Mouse (Mus musculus) testis, adult 2 months (tissue): ENCODE measurements around the gene Copz1. TPM values are rescaled to one million over a fixed set of nuclear protein-coding genes. Genes with fewer than 3 reads are reported as not detected.
"Not testable (repeated sequence)": the region's sequence is repeated elsewhere in the genome, so short reads cannot be mapped to it uniquely, and the experiment has no call there.

Experiments used
- H3K27ac ChIP-seq: fragments of 200-500 bp; 2 replicates; pipeline ENCODE4 v1.5.1; 2012; ENCODE audit warnings: low read depth, low read length; ENCODE audit not compliant: control insufficient read depth, insufficient read depth
- H3K27me3 ChIP-seq: fragments of 200-500 bp; 2 replicates; pipeline ENCODE4 v1.6.1; 2012; ENCODE audit warnings: mild to moderate bottlenecking, low read length, moderate library complexity; ENCODE audit not compliant: control insufficient read depth, insufficient read depth
- H3K36me3 ChIP-seq: fragments of 200-500 bp; 2 replicates; pipeline ENCODE4 v1.6.1; 2012; ENCODE audit warnings: mild to moderate bottlenecking, low read length; ENCODE audit not compliant: control insufficient read depth, insufficient read depth
- H3K4me1 ChIP-seq: fragments of 200-500 bp; 2 replicates; pipeline ENCODE4 v1.6.1; 2012; ENCODE audit warnings: low read length; ENCODE audit not compliant: control insufficient read depth, insufficient read depth
- H3K4me3 ChIP-seq: fragments of 200-500 bp; 2 replicates; pipeline ENCODE4 v1.5.1; 2012; ENCODE audit warnings: low read depth, mild to moderate bottlenecking, low read length, moderate library complexity, mixed read lengths; ENCODE audit not compliant: control insufficient read depth
- CTCF ChIP-seq: fragments of 200-500 bp; IDR thresholded peaks from 2 replicates; pipeline ENCODE4 v1.5.1; 2012; ENCODE audit warnings: low read depth, mild to moderate bottlenecking, inconsistent platforms, low read length, moderate library complexity; ENCODE audit not compliant: control insufficient read depth, insufficient read depth, insufficient replicate concordance
- POLR2A ChIP-seq: fragments of 200-500 bp; IDR thresholded peaks from 2 replicates; pipeline ENCODE4 v1.6.1; 2012; ENCODE audit warnings: low read depth, mild to moderate bottlenecking, inconsistent platforms, low read length, moderate library complexity; ENCODE audit not compliant: control insufficient read depth
- polyA plus RNA-seq: library from polyadenylated mRNA; depleted of rRNA; stranded (reverse); fragments of >200 nt; gene quantifications from 2 replicates; pipeline ENCODE4 v1.2.3, GENCODE M21; 2012

Copz1 gene
- polyA plus RNA-seq, 1 experiment: 56.8 TPM

- Histone ChIP-seq H3K27me3 (no peaks in the 10 kb centered on the region), H3K4me1 (no peaks in the 10 kb centered on the region; the same call in 1 of the 2 replicates), H3K4me3 (no peak overlapping the region), H3K36me3 (peaks cover 3% of the 10 kb centered on the region), H3K27ac (no peak overlapping the region)
- no peak for TF ChIP-seq POLR2A
- TF ChIP-seq CTCF: no peak
Measured at GRCm38 (mm10) chr15:103247078-103247781, 25.3 kb upstream of the Copz1 start.

- H3K27me3 ChIP-seq: no peaks in the 10 kb centered on the region
- TF ChIP-seq CTCF (no peak), POLR2A (no peak)
- H3K36me3 ChIP-seq: peaks cover 3% of the 10 kb centered on the region
- H3K4me3 ChIP-seq: no peak overlapping the region
- no peaks in the 10 kb centered on the region; the same call in 1 of the 2 replicates for H3K4me1 ChIP-seq
- no peak overlapping the region for H3K27ac ChIP-seq
Measured at GRCm38 (mm10) chr15:103247782-103248400, 24.6 kb upstream of the Copz1 start.

- H3K36me3 ChIP-seq: peaks cover 1% of the 10 kb centered on the region
- H3K4me1 ChIP-seq: no peaks in the 10 kb centered on the region; the same call in 1 of the 2 replicates
- no peak overlapping the region for H3K4me3 ChIP-seq
- H3K27me3 ChIP-seq: no peaks in the 10 kb centered on the region
- no peak overlapping the region for H3K27ac ChIP-seq
- no peak for TF ChIP-seq CTCF
- no peak for TF ChIP-seq POLR2A
Measured at GRCm38 (mm10) chr15:103248401-103249313, 23.9 kb upstream of the Copz1 start.

GRCm38 (mm10) chr15:103249511-103249910 is 23.0 kb upstream of the Copz1 start:
- not testable (repeated sequence) for H3K4me1 ChIP-seq, H3K27me3 ChIP-seq, H3K36me3 ChIP-seq, H3K27ac ChIP-seq, H3K4me3 ChIP-seq

- peak; percentile 87 for TF ChIP-seq CTCF
- TF ChIP-seq POLR2A: no peak
- Histone ChIP-seq H3K4me1 (peaks cover 2% of the 10 kb centered on the region), H3K27ac (no peak overlapping the region), H3K27me3 (no peaks in the 10 kb centered on the region), H3K4me3 (no peak overlapping the region), H3K36me3 (peaks cover 1% of the 10 kb centered on the region; the same call in 1 of the 2 replicates)
Measured at GRCm38 (mm10) chr15:103250195-103250740, 22.2 kb upstream of the Copz1 start.

DNA sequence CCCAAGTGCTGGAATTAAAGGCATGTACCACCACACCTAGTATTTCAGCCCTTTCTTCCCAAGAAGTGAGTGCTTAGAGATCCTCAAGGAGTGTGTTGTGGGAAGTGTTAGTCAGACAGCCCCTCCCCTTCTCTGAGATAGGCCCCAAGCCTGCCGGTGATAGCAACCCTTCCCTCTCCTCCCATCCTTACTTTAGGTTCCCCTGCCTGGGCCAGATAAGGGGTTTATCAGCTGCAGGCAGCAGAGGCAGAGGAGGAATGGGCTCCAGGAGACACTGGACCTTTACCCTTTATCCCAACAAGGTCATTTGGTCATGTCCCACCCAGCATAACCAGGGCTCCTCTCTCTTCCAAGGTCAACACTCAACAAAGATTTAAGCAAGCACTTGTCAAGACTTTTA is 20.9 kb upstream of the Copz1 start:
- no peaks in the 10 kb centered on the region for H3K27me3 ChIP-seq
- peaks cover 2% of the 10 kb centered on the region for H3K4me1 ChIP-seq
- TF ChIP-seq POLR2A (no peak), CTCF (no peak)
- no peak overlapping the region for H3K4me3 ChIP-seq
- no peaks in the 10 kb centered on the region for H3K36me3 ChIP-seq
- H3K27ac ChIP-seq: no peak overlapping the region

- Histone ChIP-seq H3K36me3 (no peaks in the 10 kb centered on the region), H3K4me1 (peaks cover 2% of the 10 kb centered on the region), H3K27me3 (no peaks in the 10 kb centered on the region), H3K27ac (no peak overlapping the region), H3K4me3 (no peak overlapping the region)
- TF ChIP-seq POLR2A (no peak), CTCF (no peak)
Measured at GRCm38 (mm10) chr15:103252660-103253059, 19.9 kb upstream of the Copz1 start.
